Mouse (Mus musculus): Measurements from ENCODE around the gene Mylk3. TPM values are rescaled to one million over a fixed set of nuclear protein-coding genes. Genes with fewer than 3 reads are reported as not detected.

The Mylk3 gene
- polyA plus RNA-seq, 1 experiment from 2014 or later = 40.7 TPM

DNA sequence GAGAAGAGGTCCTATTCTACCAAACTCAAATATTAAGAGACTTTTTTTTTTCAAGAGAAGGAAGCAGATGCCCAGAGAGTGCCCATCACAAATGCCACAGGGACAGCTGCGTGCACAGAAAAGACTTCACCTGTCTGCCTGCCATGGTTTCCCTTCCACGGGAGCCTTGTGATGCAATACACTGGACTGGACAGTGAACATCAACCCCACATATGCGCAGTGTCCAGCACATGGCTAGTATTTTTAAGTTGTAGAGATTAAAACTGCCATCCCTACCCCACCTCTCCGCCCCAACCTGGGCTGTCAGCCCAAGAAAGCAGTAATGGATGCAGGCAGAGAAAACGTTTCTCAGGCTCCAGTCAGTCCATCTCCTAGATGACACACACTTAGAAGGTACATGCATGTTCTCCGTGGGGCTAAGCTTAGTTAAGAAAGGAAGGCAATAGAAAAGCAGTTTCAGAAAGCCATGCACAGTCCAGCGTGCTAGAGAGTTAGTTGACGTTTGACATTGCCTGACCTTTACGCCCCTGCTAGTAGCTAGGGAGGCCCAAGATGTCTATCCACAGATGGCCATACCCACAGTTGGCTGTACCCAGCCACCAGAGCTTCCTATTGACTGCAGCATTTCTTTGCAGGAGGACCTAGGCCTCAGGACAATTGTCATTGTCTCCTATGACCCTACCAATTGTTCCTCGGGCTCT lies 5.9 kb downstream of the Mylk3 start:
- Histone ChIP-seq H3K4me2 (peak overlapping the region; percentile 77), H3K4me3 (peak overlapping the region; percentile 67), H3K27ac (peak overlapping the region; percentile 100), H3K4me1 (peaks cover 92% of the 10 kb centered on the region), H3K36me3 (0 out of 2 replicates have a peak, but pooled peaks cover 2% of the 10 kb centered on the region), H3K27me3 (replicated peaks) (no peaks in the 10 kb centered on the region), H3K9ac (peak overlapping the region; percentile 82), H3K9me3 (replicated peaks) (no peaks in the 10 kb centered on the region)
- ATAC-seq = peak; percentile 46
- 23% methylated on average over 10 of the region's 10 CpGs for WGBS (ENCODE audit: insufficient replicate concordance)

DNA sequence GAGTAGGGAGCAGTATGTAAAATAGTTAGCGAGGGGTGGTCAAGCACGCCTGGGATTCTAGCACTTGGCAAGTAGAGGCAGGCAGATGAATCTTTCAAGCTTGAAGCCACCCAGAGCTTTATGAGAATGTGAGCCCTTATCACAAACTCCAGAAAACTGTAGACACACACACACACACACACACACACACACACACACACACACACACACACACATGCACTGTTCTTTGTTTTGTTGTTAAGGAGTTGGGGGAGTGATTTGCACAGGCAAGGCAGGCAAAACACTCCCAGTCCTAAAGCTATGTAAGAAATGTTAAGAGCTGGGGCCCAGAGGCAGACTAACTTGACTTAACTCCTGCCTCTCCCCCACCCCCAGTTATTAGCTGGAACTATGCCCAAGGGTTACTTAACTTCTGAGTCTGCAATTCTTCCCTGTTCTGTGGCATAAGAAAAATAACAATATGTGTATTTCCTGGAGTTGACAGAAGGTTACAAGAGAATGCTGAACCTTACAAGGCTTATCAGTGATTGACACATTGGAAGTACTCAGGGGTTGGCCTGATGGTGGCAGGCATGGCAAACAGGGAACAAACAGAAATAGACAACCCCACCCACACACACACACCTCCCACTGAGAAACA lies 6.9 kb downstream of the Mylk3 start:
- H3K4me1 ChIP-seq = peaks cover 95% of the 10 kb centered on the region
- 0% methylated on average over 2 of the region's 2 CpGs for WGBS (ENCODE audit: insufficient replicate concordance)
- peaks cover 6% of the 10 kb centered on the region; the same call in 1 of the 2 replicates for H3K36me3 ChIP-seq
- H3K4me3 ChIP-seq = peak overlapping the region; percentile 67
- no peaks in the 10 kb centered on the region for H3K27me3 ChIP-seq (replicated peaks)
- ATAC-seq = peak; percentile 79
- H3K4me2 ChIP-seq = peak overlapping the region; percentile 77
- H3K27ac ChIP-seq = peak overlapping the region; percentile 100
- no peaks in the 10 kb centered on the region for H3K9me3 ChIP-seq (replicated peaks)
- peak overlapping the region; percentile 82 for H3K9ac ChIP-seq

GRCm38 (mm10) chr8:85376516-85376915 lies 9.6 kb downstream of the Mylk3 start:
- 62% methylated on average over 3 of the region's 3 CpGs for WGBS (ENCODE audit: insufficient replicate concordance)
- Histone ChIP-seq H3K27ac (peak overlapping the region; percentile 55; the same call in 1 of the 2 replicates), H3K4me1 (peaks cover 90% of the 10 kb centered on the region), H3K9me3 (replicated peaks) (no peaks in the 10 kb centered on the region), H3K36me3 (peaks cover 7% of the 10 kb centered on the region; the same call in 1 of the 2 replicates), H3K4me2 (peak overlapping the region; percentile 9), H3K4me3 (no peak overlapping the region), H3K27me3 (replicated peaks) (no peaks in the 10 kb centered on the region), H3K9ac (peak overlapping the region; percentile 47; the same call in 1 of the 2 replicates)
- ATAC-seq = no peak

DNA sequence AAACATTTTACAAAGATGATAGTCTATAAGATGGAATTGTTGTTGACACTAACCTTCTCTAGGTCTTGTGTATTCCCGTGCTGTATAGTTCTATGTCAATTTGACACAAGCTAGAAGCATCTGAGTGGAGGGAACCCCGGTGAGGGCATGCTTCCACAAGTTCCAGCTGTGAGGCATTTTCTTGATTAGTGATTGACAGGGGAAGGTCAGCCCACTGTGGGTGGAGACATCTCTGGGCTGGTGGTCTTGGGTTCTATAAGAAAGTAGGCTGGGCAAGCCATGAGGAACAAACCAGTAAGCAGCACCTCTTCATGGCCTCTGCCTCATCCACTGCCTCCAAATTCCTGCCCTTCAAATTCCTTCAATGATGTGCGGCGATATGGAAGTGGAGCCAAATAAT lies 11.9 kb downstream of the Mylk3 start:
- Histone ChIP-seq H3K27ac (no peak overlapping the region), H3K4me2 (no peak overlapping the region), H3K4me1 (peaks cover 70% of the 10 kb centered on the region), H3K36me3 (peaks cover 9% of the 10 kb centered on the region; the same call in 1 of the 2 replicates), H3K9ac (no peak overlapping the region), H3K27me3 (replicated peaks) (no peaks in the 10 kb centered on the region), H3K9me3 (replicated peaks) (no peaks in the 10 kb centered on the region), H3K4me3 (no peak overlapping the region)
- ATAC-seq = no peak
- WGBS (ENCODE audit: insufficient replicate concordance) = 68% methylated on average over 4 of the region's 4 CpGs

- Histone ChIP-seq H3K36me3 (peaks cover 9% of the 10 kb centered on the region; the same call in 1 of the 2 replicates), H3K9ac (no peak overlapping the region), H3K27me3 (replicated peaks) (no peaks in the 10 kb centered on the region), H3K4me2 (no peak overlapping the region), H3K9me3 (replicated peaks) (no peaks in the 10 kb centered on the region), H3K4me3 (no peak overlapping the region), H3K4me1 (peaks cover 62% of the 10 kb centered on the region), H3K27ac (peak overlapping the region; percentile 51)
- WGBS (ENCODE audit: insufficient replicate concordance) = 31% methylated on average over 5 of the region's 5 CpGs
- ATAC-seq = no peak
Measured at GRCm38 (mm10) chr8:85373435-85374039, 12.6 kb downstream of the Mylk3 start.

- no peaks in the 10 kb centered on the region for H3K9me3 ChIP-seq (replicated peaks)
- H3K27me3 ChIP-seq (replicated peaks) = no peaks in the 10 kb centered on the region
- no peak overlapping the region for H3K4me2 ChIP-seq
- H3K27ac ChIP-seq = no peak overlapping the region
- ATAC-seq = no peak
- H3K36me3 ChIP-seq = peaks cover 9% of the 10 kb centered on the region; the same call in 1 of the 2 replicates
- no peak overlapping the region for H3K9ac ChIP-seq
- no peak overlapping the region for H3K4me3 ChIP-seq
- peaks cover 60% of the 10 kb centered on the region for H3K4me1 ChIP-seq
- 40% methylated on average over 1 of the region's 1 CpGs for WGBS (ENCODE audit: insufficient replicate concordance)
Measured at GRCm38 (mm10) chr8:85372465-85372839, 13.7 kb downstream of the Mylk3 start.

DNA sequence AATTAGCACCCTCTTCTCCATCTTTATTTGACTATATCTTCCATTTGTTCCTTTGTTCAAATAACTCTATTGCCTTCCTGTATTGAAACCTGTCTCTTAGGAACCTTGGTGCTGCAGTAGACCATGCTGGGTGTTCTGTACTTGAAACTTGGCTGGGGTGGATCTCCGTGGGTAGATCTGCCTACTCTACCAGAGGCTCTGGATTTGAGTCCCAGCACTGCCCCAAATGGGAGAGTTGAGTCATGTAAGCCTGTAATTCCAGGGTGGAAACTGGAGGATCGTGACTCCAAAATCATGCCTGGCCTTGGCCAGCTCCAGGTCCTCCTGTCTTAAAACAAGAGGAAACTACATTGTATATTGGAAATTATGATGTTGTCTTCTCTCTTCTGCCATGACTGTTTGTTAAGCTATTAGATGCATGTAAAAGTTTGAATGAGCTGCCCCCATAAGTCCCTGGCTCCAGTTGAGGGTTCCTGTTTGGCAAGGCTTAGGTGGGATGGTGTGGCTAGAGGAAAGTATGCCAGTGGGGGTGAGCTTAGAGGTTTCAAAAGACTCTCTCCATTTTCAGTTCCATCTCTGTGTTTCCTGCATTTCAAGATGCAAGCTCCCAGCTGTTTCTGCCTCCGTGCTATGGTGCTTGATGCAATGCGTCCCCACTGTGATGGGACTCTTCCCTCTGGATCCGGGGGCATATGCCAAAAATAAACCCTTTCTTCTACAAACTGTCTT lies 14.2 kb downstream of the Mylk3 start:
- Histone ChIP-seq H3K9me3 (replicated peaks) (no peaks in the 10 kb centered on the region), H3K27me3 (replicated peaks) (no peaks in the 10 kb centered on the region), H3K9ac (no peak overlapping the region), H3K4me2 (no peak overlapping the region), H3K4me3 (no peak overlapping the region), H3K4me1 (peaks cover 62% of the 10 kb centered on the region), H3K27ac (0 out of 2 replicates have a peak overlapping the region, but pooled peaks have one; percentile 3), H3K36me3 (peaks cover 8% of the 10 kb centered on the region; the same call in 1 of the 2 replicates)
- ATAC-seq = no peak
- 70% methylated on average over 5 of the region's 5 CpGs for WGBS (ENCODE audit: insufficient replicate concordance)

DNA sequence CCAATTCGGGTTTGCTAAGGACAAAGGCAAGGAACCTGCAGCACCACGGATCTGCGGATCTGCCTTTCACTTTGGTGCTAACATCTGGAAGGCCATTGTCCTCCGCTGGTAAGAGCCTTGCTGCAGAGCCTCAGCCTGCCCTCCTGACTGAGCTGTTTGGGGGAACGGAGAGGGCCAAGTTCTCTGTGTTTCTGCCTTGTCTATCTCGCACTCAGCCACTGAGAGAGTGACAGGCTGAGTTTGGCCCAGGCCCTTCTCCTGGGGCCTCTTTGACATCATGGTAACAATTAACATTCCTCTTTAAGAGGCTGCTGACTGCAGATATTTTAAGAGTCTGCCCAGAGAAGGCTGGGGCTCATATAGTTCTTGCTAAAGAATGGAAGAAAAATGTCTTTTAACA lies 21.0 kb downstream of the Mylk3 start:
- H3K9ac ChIP-seq = no peak overlapping the region
- H3K4me3 ChIP-seq = no peak overlapping the region
- no peak for ATAC-seq
- H3K4me2 ChIP-seq = no peak overlapping the region
- no peaks in the 10 kb centered on the region for H3K27me3 ChIP-seq (replicated peaks)
- peaks cover 48% of the 10 kb centered on the region for H3K4me1 ChIP-seq
- peaks cover 10% of the 10 kb centered on the region for H3K36me3 ChIP-seq
- H3K27ac ChIP-seq = peak overlapping the region; percentile 28
- H3K9me3 ChIP-seq (replicated peaks) = no peaks in the 10 kb centered on the region
- WGBS (ENCODE audit: insufficient replicate concordance) = 54% methylated on average over 6 of the region's 6 CpGs

GRCm38 (mm10) chr8:85364628-85365027 lies 21.5 kb downstream of the Mylk3 start:
- Histone ChIP-seq H3K4me1 (peaks cover 48% of the 10 kb centered on the region), H3K27me3 (replicated peaks) (no peaks in the 10 kb centered on the region), H3K27ac (peak overlapping the region; percentile 29; the same call in 1 of the 2 replicates), H3K36me3 (peaks cover 15% of the 10 kb centered on the region), H3K9ac (no peak overlapping the region), H3K4me3 (no peak overlapping the region), H3K4me2 (no peak overlapping the region), H3K9me3 (replicated peaks) (no peaks in the 10 kb centered on the region)
- 83% methylated on average over 11 of the region's 11 CpGs for WGBS (ENCODE audit: insufficient replicate concordance)
- ATAC-seq = no peak

GRCm38 (mm10) chr8:85363406-85363805 lies 22.7 kb downstream of the Mylk3 start:
- H3K4me3 ChIP-seq = no peak overlapping the region
- peaks cover 48% of the 10 kb centered on the region for H3K4me1 ChIP-seq
- no peaks in the 10 kb centered on the region for H3K9me3 ChIP-seq (replicated peaks)
- no peak overlapping the region for H3K4me2 ChIP-seq
- H3K27me3 ChIP-seq (replicated peaks) = no peaks in the 10 kb centered on the region
- ATAC-seq = peak; percentile 44; the same call in 1 of the 2 replicates
- 0 out of 2 replicates have a peak overlapping the region, but pooled peaks have one; percentile 21 for H3K27ac ChIP-seq
- H3K9ac ChIP-seq = no peak overlapping the region
- H3K36me3 ChIP-seq = peaks cover 27% of the 10 kb centered on the region
- WGBS (ENCODE audit: insufficient replicate concordance) = 39% methylated on average over 6 of the region's 6 CpGs

DNA sequence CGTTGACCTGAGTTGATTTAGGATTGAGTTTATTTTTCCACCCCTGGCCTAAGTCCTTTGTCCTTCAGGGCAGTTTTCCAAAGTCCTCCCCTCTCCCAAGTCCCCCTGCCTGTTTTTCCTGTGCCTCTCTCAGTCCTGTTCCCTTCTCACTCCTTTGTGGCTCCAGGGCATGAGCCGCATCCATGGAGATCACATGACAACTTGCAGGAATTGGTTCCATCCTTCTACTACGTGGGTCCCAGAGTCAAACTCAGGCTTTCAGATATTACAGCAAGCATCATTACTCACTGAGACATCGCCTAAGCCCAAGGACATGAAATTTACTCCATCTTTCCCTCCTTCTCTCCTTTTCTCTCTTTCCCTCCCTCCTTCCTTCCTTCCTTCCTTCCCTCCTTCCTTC lies 23.9 kb downstream of the Mylk3 start:
- H3K27ac ChIP-seq = no peak overlapping the region
- H3K36me3 ChIP-seq = peaks cover 38% of the 10 kb centered on the region
- no peak overlapping the region for H3K4me2 ChIP-seq
- no peaks in the 10 kb centered on the region for H3K27me3 ChIP-seq (replicated peaks)
- no peaks in the 10 kb centered on the region for H3K9me3 ChIP-seq (replicated peaks)
- no peak for ATAC-seq
- H3K9ac ChIP-seq = no peak overlapping the region
- H3K4me3 ChIP-seq = no peak overlapping the region
- peaks cover 42% of the 10 kb centered on the region for H3K4me1 ChIP-seq
- WGBS (ENCODE audit: insufficient replicate concordance) = 83% methylated on average over 4 of the region's 4 CpGs
